Mouse (Mus musculus) yolk sac, embryonic 10.5 days (tissue): ENCODE measurements at regions not wholly inside any gene's neighbourhood (a gene's known extent, or its start where the extent isn't known, plus 50 kb on each side); places are given as distances from the start of the nearest gene placed in this dataset.
"Not testable (repeated sequence)": the region's sequence is repeated elsewhere in the genome, so short reads cannot be mapped to it uniquely, and the experiment has no call there.

Experiments
- DNase-seq: peaks from one replicate; pipeline ENCODE4 v3.0.0-alpha.2; 2017; ENCODE audit warnings: low spot score

GRCm38 (mm10) chr3:18295921-18296320, 347.7 kb downstream of the Cypt12 start:
- no peak for DNase-seq

- DNase-seq, result no peak
Measured at GRCm38 (mm10) chr3:18298699-18299098, 350.5 kb downstream of the Cypt12 start.

- no peak for DNase-seq
Measured at GRCm38 (mm10) chr3:18299502-18299901, 351.3 kb downstream of the Cypt12 start.

GRCm38 (mm10) chr3:18319433-18319832, 371.2 kb downstream of the Cypt12 start:
- DNase-seq, result no peak

GRCm38 (mm10) chr3:18333182-18333581, 385.0 kb downstream of the Cypt12 start:
- DNase-seq, result no peak

GRCm38 (mm10) chr3:18339189-18339588, 391.0 kb downstream of the Cypt12 start:
- no peak for DNase-seq

GRCm38 (mm10) chr3:18341757-18342156, 393.5 kb downstream of the Cypt12 start:
- no peak for DNase-seq

- no peak for DNase-seq
Measured at GRCm38 (mm10) chr3:18378014-18379005, 430.1 kb downstream of the Cypt12 start.

GRCm38 (mm10) chr3:18421886-18422575, 473.8 kb downstream of the Cypt12 start:
- DNase-seq, result no peak

- no peak for DNase-seq
Measured at GRCm38 (mm10) chr3:18428908-18429307, 480.7 kb downstream of the Cypt12 start.

GRCm38 (mm10) chr3:18438845-18439244, 490.6 kb downstream of the Cypt12 start:
- DNase-seq, result no peak

- no peak for DNase-seq
Measured at GRCm38 (mm10) chr3:18452197-18452933, 504.2 kb downstream of the Cypt12 start.

GRCm38 (mm10) chr3:18453220-18453985, 505.2 kb downstream of the Cypt12 start:
- no peak for DNase-seq

- no peak for DNase-seq
Measured at GRCm38 (mm10) chr3:18453986-18454291, 505.7 kb downstream of the Cypt12 start.

GRCm38 (mm10) chr3:18454558-18455191, 506.5 kb downstream of the Cypt12 start:
- not testable (repeated sequence) for DNase-seq

- no peak for DNase-seq
Measured at GRCm38 (mm10) chr3:18456033-18456690, 508.0 kb downstream of the Cypt12 start.

GRCm38 (mm10) chr3:18460267-18460666, 512.1 kb downstream of the Cypt12 start:
- no peak for DNase-seq

- no peak for DNase-seq
Measured at GRCm38 (mm10) chr3:18471846-18472245, 523.6 kb downstream of the Cypt12 start.

GRCm38 (mm10) chr3:18479557-18479956, 531.3 kb downstream of the Cypt12 start:
- no peak for DNase-seq

- no peak for DNase-seq
Measured at GRCm38 (mm10) chr3:18482006-18482405, 533.8 kb downstream of the Cypt12 start.

- no peak for DNase-seq
Measured at GRCm38 (mm10) chr3:18488886-18489285, 540.7 kb downstream of the Cypt12 start.
